Mouse (Mus musculus) hindbrain, embryonic 10.5 days (tissue): ENCODE data around the gene Lcat. TPM values are rescaled to one million over a fixed set of nuclear protein-coding genes. Genes with fewer than 3 reads are reported as not detected.
A peak's percentile ranks its signal among the peaks of the same experiment; 100 is the strongest.

Experiments used
- DNase-seq: peaks from one replicate; pipeline ENCODE4 v3.0.0-alpha.2; 2017; ENCODE audit warnings: low spot score
- H3K27ac ChIP-seq: fragments of 300-500 bp; sonication (generic); 2 replicates; pipeline ENCODE4 v1.5.1; 2016; ENCODE audit warnings: mild to moderate bottlenecking, moderate library complexity
- H3K27me3 ChIP-seq: fragments of 300-500 bp; sonication (generic); 2 replicates; pipeline ENCODE4 v1.6.1; 2016; ENCODE audit warnings: mild to moderate bottlenecking; ENCODE audit not compliant: poor library complexity, insufficient read depth, severe bottlenecking
- H3K36me3 ChIP-seq: fragments of 300-500 bp; sonication (generic); 2 replicates; pipeline ENCODE4 v1.6.1; 2016; ENCODE audit warnings: mild to moderate bottlenecking, moderate library complexity
- H3K4me1 ChIP-seq: fragments of 300-500 bp; sonication (generic); replicated peaks from 2 replicates; pipeline ENCODE4 v1.6.1; 2016; ENCODE audit warnings: mild to moderate bottlenecking
- H3K4me3 ChIP-seq: fragments of 300-500 bp; sonication (generic); 2 replicates; pipeline ENCODE4 v1.5.1; 2016; ENCODE audit warnings: mild to moderate bottlenecking, moderate library complexity
- H3K9me3 ChIP-seq: fragments of 300-500 bp; sonication (generic); 2 replicates; pipeline ENCODE4 v1.6.1; 2016; ENCODE audit warnings: mild to moderate bottlenecking, moderate library complexity
- WGBS: fragments of 180-500 bp; shearing (Covaris S2); methylation state at CpG from one replicate; pipeline ENCODE4 v1.1.7; 2016; 5-methylcytosine and 5-hydroxymethylcytosine counted together
- polyA plus RNA-seq: library from polyadenylated mRNA; unstranded; fragments of >200 nt; fragmentation: Nextera tagmentation; extraction: Ambion mirVana; gene quantifications from 2 replicates; pipeline ENCODE4 v1.2.1, GENCODE M21; 2016

Gene Lcat
- polyA plus RNA-seq, 1 experiment from 2014 or later, result 0.60 TPM

GRCm38 (mm10) chr8:105937496-105938305 lies 5.5 kb downstream of the Lcat start:
- H3K9me3 ChIP-seq, result no peaks in the 10 kb centered on the region
- H3K4me3 ChIP-seq, result peak overlapping the region; percentile 86
- 2% methylated on average over 33 of the region's 33 CpGs for WGBS
- H3K27me3 ChIP-seq, result no peaks in the 10 kb centered on the region
- peaks cover 27% of the 10 kb centered on the region for H3K4me1 ChIP-seq
- H3K36me3 ChIP-seq, result peaks cover 16% of the 10 kb centered on the region
- DNase-seq, result peak; percentile 53
- H3K27ac ChIP-seq, result peak overlapping the region; percentile 95

- H3K4me1 ChIP-seq, result peaks cover 27% of the 10 kb centered on the region
- H3K36me3 ChIP-seq, result peaks cover 22% of the 10 kb centered on the region
- peak; percentile 90 for DNase-seq
- under 1% methylated on average over 30 of the region's 30 CpGs for WGBS
- H3K27me3 ChIP-seq, result no peaks in the 10 kb centered on the region
- H3K9me3 ChIP-seq, result no peaks in the 10 kb centered on the region
- H3K27ac ChIP-seq, result peak overlapping the region; percentile 95
- H3K4me3 ChIP-seq, result peak overlapping the region; percentile 86
Observed at GRCm38 (mm10) chr8:105936866-105937475, 6.2 kb downstream of the Lcat start.

- no peaks in the 10 kb centered on the region for H3K27me3 ChIP-seq
- peaks cover 28% of the 10 kb centered on the region for H3K4me1 ChIP-seq
- H3K9me3 ChIP-seq, result no peaks in the 10 kb centered on the region
- H3K27ac ChIP-seq, result peak overlapping the region; percentile 95
- DNase-seq, result no peak
- 29% methylated on average over 7 of the region's 7 CpGs for WGBS
- H3K36me3 ChIP-seq, result peaks cover 24% of the 10 kb centered on the region
- peak overlapping the region; percentile 86 for H3K4me3 ChIP-seq
Observed at GRCm38 (mm10) chr8:105935863-105936603, 7.1 kb downstream of the Lcat start.

- 81% methylated on average over 6 of the region's 6 CpGs for WGBS
- no peak overlapping the region for H3K27ac ChIP-seq
- no peak for DNase-seq
- no peaks in the 10 kb centered on the region for H3K9me3 ChIP-seq
- peaks cover 31% of the 10 kb centered on the region for H3K36me3 ChIP-seq
- H3K4me1 ChIP-seq, result peaks cover 37% of the 10 kb centered on the region
- no peak overlapping the region for H3K4me3 ChIP-seq
- no peaks in the 10 kb centered on the region for H3K27me3 ChIP-seq
Observed at GRCm38 (mm10) chr8:105935105-105935504, 8.1 kb downstream of the Lcat start.

- Histone ChIP-seq H3K4me3 (no peak within 1 kb of the TSS), H3K36me3 (peaks cover 36% of the 10 kb centered on the region), H3K4me1 (peaks cover 37% of the 10 kb centered on the region), H3K27me3 (no peaks in the 10 kb centered on the region), H3K27ac (no peak within 1 kb of the TSS), H3K9me3 (no peaks in the 10 kb centered on the region)
- DNase-seq, result no peak
- WGBS, result 90% methylated on average over 2 of the region's 2 CpGs
Observed at GRCm38 (mm10) chr8:105933762-105934161, 9.4 kb downstream of the Lcat start, which contains the start of gene Ctrl. Ctrl (minus strand) TSS chr8:105933862.

GRCm38 (mm10) chr8:105932525-105932924 lies 10.7 kb downstream of the Lcat start:
- no peak overlapping the region for H3K27ac ChIP-seq
- H3K4me1 ChIP-seq, result peaks cover 28% of the 10 kb centered on the region
- H3K36me3 ChIP-seq, result peaks cover 36% of the 10 kb centered on the region
- no peak overlapping the region for H3K4me3 ChIP-seq
- WGBS, result 92% methylated on average over 11 of the region's 11 CpGs
- H3K9me3 ChIP-seq, result no peaks in the 10 kb centered on the region
- H3K27me3 ChIP-seq, result no peaks in the 10 kb centered on the region
- DNase-seq, result no peak

- H3K4me1 ChIP-seq, result peaks cover 19% of the 10 kb centered on the region
- H3K27ac ChIP-seq, result no peak overlapping the region
- WGBS, result 96% methylated on average over 3 of the region's 3 CpGs
- H3K4me3 ChIP-seq, result no peak overlapping the region
- H3K27me3 ChIP-seq, result no peaks in the 10 kb centered on the region
- DNase-seq, result no peak
- peaks cover 40% of the 10 kb centered on the region for H3K36me3 ChIP-seq
- no peaks in the 10 kb centered on the region for H3K9me3 ChIP-seq
Observed at GRCm38 (mm10) chr8:105931271-105931670, 11.9 kb downstream of the Lcat start.

- DNase-seq, result peak; percentile 82
- no peak overlapping the region for H3K4me3 ChIP-seq
- 13% methylated on average over 8 of the region's 8 CpGs for WGBS
- H3K4me1 ChIP-seq, result peaks cover 13% of the 10 kb centered on the region
- H3K36me3 ChIP-seq, result peaks cover 40% of the 10 kb centered on the region
- peak overlapping the region; percentile 83 for H3K27ac ChIP-seq
- no peaks in the 10 kb centered on the region for H3K9me3 ChIP-seq
- no peaks in the 10 kb centered on the region for H3K27me3 ChIP-seq
Observed at GRCm38 (mm10) chr8:105930602-105931001, 12.6 kb downstream of the Lcat start.

GRCm38 (mm10) chr8:105925123-105925522 lies 18.1 kb downstream of the Lcat start:
- Histone ChIP-seq H3K27me3 (no peaks in the 10 kb centered on the region), H3K27ac (no peak overlapping the region), H3K4me3 (no peak overlapping the region), H3K36me3 (peaks cover 31% of the 10 kb centered on the region), H3K9me3 (no peaks in the 10 kb centered on the region), H3K4me1 (no peaks in the 10 kb centered on the region)
- 74% methylated on average over 3 of the region's 3 CpGs for WGBS
- DNase-seq, result no peak

- Histone ChIP-seq H3K4me3 (no peak overlapping the region), H3K4me1 (no peaks in the 10 kb centered on the region), H3K9me3 (no peaks in the 10 kb centered on the region), H3K27ac (no peak overlapping the region), H3K27me3 (no peaks in the 10 kb centered on the region), H3K36me3 (peaks cover 46% of the 10 kb centered on the region)
- DNase-seq, result no peak
- 85% methylated on average over 3 of the region's 3 CpGs for WGBS
Observed at GRCm38 (mm10) chr8:105919390-105919789, 23.8 kb downstream of the Lcat start.

- Histone ChIP-seq H3K4me3 (peak overlapping the region; percentile 93), H3K9me3 (no peaks in the 10 kb centered on the region), H3K27ac (peak overlapping the region; percentile 98), H3K36me3 (no peaks in the 10 kb centered on the region), H3K27me3 (no peaks in the 10 kb centered on the region), H3K4me1 (peaks cover 13% of the 10 kb centered on the region)
- 43% methylated on average over 16 of the region's 16 CpGs for WGBS
- no peak for DNase-seq
Observed at GRCm38 (mm10) chr8:105900941-105901616, 42.1 kb downstream of the Lcat start.

- peak within 1 kb of the TSS; percentile 93 for H3K4me3 ChIP-seq
- H3K4me1 ChIP-seq, result peaks cover 13% of the 10 kb centered on the region
- under 1% methylated on average over 68 of the region's 68 CpGs for WGBS
- no peaks in the 10 kb centered on the region for H3K9me3 ChIP-seq
- peak within 1 kb of the TSS; percentile 98 for H3K27ac ChIP-seq
- peak; percentile 95 for DNase-seq
- no peaks in the 10 kb centered on the region for H3K27me3 ChIP-seq
- peaks cover 2% of the 10 kb centered on the region; the same call in 1 of the 2 replicates for H3K36me3 ChIP-seq
Observed at GRCm38 (mm10) chr8:105900180-105900940, 42.8 kb downstream of the Lcat start, which contains the start of gene Pskh1. Pskh1 (plus strand) TSS chr8:105900441.
